Mouse (Mus musculus) lung, postnatal 14 days (tissue): ENCODE data around the gene Slc25a13.
A peak's percentile ranks its signal among the peaks of the same experiment; 100 is the strongest.

Experiments used
- DNase-seq: peaks from one replicate; pipeline ENCODE4 v3.0.0; 2021

Gene Slc25a13

DNA sequence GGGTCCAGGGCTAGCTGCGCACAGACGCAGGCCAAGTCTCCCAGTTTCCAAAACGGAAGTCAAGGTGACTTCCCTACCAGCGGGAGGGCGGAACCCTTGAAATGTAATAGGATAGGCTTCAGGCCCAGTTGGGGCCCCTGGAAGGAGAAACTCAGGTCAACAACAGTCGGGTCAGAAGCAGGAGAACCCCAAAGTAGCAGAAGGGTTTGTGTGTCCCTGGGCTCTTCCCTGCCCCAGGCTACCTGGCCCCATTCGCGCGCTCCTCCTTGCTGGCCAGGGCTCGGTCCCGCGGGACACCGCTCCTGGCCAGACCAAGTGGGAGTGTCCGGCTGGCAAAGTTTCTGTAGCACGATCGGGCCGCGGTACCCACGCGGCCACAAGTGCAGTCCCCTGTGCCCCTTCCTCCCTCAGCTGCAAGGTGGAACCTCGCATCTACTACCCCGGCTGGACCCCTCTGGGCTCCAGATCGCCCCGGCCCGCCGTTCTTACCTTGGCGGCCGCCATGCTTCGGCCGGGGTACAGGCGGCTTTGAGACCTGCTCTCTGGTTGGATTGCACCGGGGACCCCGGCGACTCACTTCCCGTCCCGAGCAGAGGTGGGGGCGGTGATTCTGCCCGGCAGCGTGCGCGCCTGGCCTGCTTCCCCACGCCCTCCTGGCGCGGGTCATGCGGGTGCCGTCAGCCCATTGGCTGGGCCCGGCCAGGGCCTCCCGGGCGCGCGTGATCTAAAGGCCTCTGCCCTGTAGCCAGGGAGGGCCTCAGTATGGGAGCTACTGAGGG, at the start of gene Slc25a13:
Gene Slc25a13, minus strand, starts transcription at position 667 of the 779 bp plus-strand sequence.
- peak; percentile 70 for DNase-seq

GRCm38 (mm10) chr6:6265761-6266160, 48.8 kb upstream of the Slc25a13 start:
- DNase-seq: no peak

GRCm38 (mm10) chr6:6263293-6263911, 46.4 kb upstream of the Slc25a13 start:
- no peak for DNase-seq

DNA sequence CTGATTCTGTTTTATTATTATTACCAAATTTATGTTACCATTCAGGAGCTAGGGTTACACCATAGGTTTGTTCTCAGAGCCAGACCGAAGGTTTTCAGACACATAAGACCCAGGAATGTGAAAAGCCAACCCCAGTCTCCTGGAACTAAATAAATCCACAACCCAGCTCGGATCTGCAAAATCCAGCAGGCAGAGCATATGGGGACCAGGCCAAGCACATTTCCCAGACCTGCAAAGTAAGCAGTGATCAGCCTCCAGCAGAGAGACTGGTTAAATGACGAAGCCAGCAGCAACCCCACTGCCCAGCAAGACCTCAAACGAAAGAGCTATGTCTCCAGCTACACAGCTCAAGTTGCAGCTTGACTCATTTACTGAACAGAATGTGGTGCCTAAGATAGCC, 43.9 kb upstream of the Slc25a13 start:
- DNase-seq: no peak

- DNase-seq: no peak
Observed at GRCm38 (mm10) chr6:6248500-6248899, 31.5 kb upstream of the Slc25a13 start.

DNA sequence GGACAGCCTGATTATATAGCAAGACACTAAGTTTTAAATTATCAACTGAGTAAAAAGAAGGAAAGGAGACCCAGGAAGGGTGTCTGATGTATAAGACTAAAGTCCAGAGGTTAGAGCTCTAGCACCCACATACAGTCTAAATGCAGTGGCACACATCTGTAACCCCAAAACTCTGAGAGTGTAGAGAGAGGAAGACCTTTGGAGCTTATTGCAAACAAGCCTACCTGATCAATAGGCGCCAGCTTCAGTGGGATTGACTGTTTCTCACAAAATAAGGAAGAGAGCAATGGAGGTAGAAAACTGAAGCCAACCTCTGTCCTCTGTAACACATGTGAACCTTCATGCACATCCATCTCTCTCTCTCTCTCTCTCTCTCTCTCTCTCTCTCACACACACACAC, 26.9 kb upstream of the Slc25a13 start:
- no peak for DNase-seq

- no peak for DNase-seq
Observed at GRCm38 (mm10) chr6:6242114-6242513, 25.1 kb upstream of the Slc25a13 start.

GRCm38 (mm10) chr6:6236788-6237298, 19.9 kb upstream of the Slc25a13 start:
- DNase-seq: no peak

DNA sequence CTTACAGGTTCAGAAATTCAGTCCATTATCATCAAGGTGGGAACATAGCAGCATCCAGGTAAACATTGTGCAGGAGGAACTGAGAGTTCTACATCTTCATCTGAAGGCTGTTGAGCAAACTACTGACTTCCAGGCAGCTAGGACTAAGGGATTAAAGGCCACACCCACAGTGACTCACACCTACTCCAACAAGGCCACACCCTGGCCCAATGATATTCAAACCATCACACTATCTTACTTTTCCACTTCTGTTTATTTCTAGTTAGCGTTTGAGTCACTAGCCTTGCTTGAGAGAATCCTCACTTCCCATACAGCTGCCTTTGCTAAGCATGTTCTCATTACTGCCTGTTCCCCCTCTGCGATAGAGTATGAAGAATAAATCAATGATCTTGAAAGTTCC, 13.3 kb upstream of the Slc25a13 start:
- DNase-seq: no peak

- no peak for DNase-seq
Observed at GRCm38 (mm10) chr6:6222721-6223120, 5.7 kb upstream of the Slc25a13 start.

DNA sequence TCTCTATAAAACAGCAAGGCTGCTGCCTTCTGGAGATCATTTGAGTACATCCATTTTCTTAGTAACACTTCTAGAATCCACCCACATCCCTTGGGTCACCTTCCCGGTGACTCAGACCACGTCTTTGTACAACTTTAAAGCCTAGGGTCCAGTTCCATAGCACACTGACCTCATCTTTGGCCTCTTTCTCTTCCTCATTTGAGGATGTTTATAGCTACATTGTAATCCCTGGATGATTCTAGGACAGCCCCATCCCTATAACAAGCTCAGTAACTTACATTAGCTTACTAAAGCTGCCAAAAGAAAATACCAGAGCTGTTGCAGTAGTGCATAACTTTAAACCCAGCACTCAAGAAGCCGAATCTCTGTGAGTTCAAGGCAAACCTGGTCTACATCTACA, 3.6 kb upstream of the Slc25a13 start:
- DNase-seq: no peak

- DNase-seq: peak; percentile 8
Observed at GRCm38 (mm10) chr6:6219661-6220370, 2.8 kb upstream of the Slc25a13 start.

DNA sequence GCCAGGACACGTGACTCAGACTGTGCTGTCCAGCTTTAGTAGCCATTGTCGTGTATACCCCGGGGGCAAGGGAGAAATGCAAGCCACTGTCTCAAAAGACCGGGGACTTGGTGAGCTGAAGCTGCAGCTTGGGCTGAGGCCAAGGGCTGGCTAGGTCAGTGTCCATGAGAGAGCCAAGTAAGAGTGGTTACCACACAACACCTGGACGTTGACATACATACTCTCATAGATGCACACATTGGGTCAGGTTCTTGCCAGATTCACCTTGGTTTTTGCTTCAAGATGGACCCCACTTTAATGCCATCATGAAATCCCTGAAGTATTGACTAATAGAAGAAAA, 283 bp upstream of the Slc25a13 start:
- DNase-seq: no peak

DNA sequence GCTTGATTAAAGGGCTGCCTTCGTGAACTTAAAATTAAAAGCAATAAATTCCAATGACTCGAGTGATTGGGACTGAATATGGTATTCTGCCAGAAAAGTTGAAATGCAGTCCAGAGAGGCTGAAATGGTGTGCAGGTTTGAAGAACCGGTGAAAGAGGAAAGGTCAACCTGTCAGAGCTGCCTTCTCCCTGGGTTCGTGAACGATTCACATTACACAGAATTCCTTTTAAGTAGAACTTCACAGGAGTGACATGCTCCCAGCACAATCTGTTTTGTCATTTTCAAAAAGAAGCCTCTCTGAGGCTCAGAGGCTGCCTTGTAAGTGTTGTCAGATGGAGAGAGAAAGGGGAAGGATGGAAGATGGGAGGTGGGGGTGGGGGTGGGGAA, 860 bp downstream of the Slc25a13 start:
- DNase-seq: no peak

DNA sequence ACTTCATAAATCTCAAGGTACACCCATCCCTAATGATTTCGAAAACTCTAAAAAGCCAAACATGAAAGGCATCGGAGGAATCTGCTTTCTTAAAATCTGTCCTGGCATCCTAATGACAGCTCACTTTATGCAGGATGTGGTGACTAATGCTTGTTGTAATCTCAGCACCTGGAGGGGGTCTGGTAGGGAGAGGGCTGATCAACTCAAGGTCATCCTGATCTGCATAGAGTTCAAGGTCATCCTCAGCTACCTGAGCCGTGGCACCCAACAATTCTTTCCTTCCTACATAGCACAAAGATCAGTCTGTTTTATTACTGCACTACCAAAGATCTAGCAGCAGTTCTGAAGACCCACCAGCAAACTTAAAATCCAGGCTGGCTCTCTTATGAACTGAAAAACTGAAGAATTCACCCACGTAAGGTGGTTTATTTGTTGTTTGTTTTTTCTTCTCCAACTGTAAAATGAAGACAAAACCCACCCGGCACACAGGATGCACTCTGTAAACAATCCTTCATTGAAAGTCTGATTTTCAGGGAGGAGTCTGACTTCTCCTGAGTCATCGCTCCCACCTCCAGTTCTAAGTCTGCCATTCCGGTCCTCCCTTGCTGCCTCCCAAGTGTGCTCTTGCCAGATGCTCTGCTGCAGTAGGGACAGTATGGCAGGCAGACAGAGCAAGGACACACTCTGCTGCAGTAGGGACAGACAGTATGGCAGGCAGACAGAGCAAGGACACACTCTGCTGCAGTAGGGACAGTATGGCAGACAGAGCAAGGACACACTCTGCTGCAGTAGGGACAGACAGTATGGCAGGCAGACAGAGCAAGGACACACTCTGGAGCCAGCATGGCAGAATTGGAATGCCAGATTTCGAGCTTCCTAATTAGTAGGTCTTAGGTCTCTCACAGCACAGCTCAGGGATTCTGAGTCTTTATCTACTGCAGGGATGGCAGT, 4.3 kb downstream of the Slc25a13 start:
- DNase-seq: no peak

- no peak for DNase-seq
Observed at GRCm38 (mm10) chr6:6211958-6212357, 5.0 kb downstream of the Slc25a13 start.

DNA sequence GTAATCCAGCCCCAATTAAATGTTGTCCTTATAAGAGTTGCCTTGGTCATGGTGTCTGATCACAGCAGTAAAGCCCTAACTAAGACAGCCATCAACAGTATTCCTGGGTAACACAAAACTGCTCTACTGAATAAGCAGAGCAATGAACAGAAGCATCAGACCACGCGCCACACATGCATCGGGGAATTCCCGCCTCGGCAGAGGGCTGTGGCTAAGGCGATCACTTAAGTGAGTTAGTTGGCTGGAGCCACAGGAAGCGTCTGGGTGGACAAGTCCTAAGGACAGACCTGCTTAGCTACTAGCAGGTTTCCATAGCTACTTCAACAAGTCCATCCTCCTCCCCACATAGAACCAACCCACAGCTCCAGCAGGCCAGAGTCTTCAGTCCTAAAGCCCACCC, 6.3 kb downstream of the Slc25a13 start:
- no peak for DNase-seq

DNA sequence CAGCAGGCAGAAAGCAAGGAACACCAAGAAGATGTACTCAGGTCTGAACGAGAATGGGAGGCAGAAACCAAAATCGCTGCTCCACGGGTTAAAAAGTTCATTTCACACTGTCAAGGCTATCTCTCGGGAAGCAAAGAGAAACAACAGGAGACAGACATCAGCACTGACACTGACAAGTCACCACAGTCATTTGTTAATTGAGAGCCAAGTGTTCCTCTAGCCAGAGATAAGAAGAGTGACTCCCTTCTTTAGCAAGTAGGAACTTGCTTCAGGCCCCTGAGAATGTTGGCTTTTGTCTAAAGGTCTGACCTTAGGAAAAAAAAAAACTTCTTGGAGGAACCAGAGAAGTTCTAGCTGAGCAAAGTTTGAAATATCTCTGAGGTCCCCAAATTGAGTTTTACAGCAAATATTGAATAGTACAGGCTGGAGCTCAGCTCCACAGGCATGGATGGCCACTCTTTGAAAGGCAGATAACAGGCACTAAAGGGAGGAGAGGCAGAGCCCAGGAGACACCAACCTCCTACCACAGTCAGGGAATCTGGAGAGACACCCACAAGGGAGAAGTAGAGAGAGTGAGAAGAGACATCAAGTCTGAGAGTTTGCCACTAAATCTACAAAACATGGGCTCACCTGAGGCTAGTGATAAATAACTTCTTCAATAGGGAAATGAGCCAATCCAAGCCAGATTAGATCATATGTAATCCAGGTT, 8.5 kb downstream of the Slc25a13 start:
- no peak for DNase-seq

GRCm38 (mm10) chr6:6207836-6208235, 9.1 kb downstream of the Slc25a13 start:
- DNase-seq: no peak

- DNase-seq: no peak
Observed at GRCm38 (mm10) chr6:6207395-6207794, 9.6 kb downstream of the Slc25a13 start.

GRCm38 (mm10) chr6:6205599-6206165, 11.3 kb downstream of the Slc25a13 start:
- DNase-seq: no peak

DNA sequence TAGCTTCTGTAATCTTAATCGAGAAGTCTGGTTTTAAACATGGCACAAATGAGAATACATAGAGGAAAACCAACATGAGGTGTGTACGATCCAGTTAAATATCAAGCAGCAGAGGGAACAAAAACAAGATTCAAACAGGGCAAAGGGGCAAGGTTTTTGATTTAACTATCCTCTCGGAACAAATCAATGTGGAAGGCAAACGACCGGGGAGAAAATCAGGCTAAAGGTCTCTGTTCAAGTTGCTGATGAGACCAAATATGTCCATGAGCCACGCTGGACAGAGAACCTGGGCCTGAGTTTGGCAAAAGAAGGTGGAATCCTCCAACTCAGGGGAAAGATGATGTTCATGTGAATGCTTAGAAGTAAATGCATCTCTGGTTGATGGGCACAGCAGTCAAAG, 14.5 kb downstream of the Slc25a13 start:
- no peak for DNase-seq
